Mouse (Mus musculus) erythroblast, adult 5-6 weeks (primary cell): ENCODE measurements around the gene Clcc1. TPM values are rescaled to one million over a fixed set of nuclear protein-coding genes. Genes with fewer than 3 reads are reported as not detected.
A peak's percentile ranks its signal among the peaks of the same experiment; 100 is the strongest.

Experiments used
- ATAC-seq: replicated peaks from 2 replicates; pipeline ENCODE4 v1.8.0; 2016; ENCODE audit warnings: moderate number of reproducible peaks, mild to moderate bottlenecking, moderate TSS enrichment, inconsistent platforms; ENCODE audit not compliant: poor library complexity, low FRiP score, severe bottlenecking
- total RNA-seq, 2 experiments: library from RNA; stranded (forward) in 1 of 2; stranded (reverse) in 1 of 2; fragments of 150-400 nt in 1 of 2; fragments of 200-764, 138-1000 nt in 1 of 2; gene quantifications; 2 replicates each; pipeline versions ENCODE4 v1.2.3 to v1.2.4; 2015 to 2017; ENCODE audit warnings: low replicate concordance in 2 of 2

Clcc1 gene
- total RNA-seq, 2 experiments from 2014 or later, result 13.4 to 23.7 TPM

DNA sequence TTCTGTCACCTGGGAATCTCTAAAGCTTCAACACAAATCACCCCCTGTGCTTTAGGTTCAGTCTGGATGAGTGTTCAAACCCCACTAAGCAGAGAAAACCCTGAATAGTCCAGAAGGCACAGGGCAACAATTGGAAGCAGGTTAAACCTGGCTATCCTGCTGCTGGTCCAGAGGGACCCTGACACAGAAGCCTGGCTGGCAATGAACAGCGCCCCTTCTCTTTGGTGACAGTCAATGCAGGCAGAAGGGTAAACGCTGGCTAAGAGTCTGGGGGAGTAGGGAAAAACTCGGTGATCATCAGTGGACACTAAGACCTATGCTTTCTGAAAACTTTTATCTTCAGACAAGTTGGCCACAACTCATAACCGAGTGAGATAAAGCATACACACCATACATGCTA, 46.1 kb downstream of the Clcc1 start:
- ATAC-seq, result no peak

DNA sequence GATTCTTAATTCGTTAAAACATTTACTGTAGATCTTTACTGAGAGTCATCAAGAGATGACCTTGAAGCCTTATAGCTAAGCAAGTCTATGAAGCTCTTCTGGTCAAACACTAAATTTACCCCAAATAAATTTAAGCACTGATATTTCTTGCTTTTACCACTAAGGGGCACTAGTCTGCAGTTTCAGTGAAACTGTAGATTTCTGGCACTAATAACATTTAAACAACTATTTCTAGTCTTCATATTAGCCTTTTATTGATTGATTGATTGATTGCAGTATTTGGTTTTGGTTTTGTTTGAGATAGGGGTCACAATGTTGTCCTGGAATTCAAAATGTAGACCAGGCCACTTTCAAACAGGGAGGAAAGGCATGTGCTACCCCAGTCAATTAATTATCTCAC, 47.5 kb downstream of the Clcc1 start:
- no peak for ATAC-seq

DNA sequence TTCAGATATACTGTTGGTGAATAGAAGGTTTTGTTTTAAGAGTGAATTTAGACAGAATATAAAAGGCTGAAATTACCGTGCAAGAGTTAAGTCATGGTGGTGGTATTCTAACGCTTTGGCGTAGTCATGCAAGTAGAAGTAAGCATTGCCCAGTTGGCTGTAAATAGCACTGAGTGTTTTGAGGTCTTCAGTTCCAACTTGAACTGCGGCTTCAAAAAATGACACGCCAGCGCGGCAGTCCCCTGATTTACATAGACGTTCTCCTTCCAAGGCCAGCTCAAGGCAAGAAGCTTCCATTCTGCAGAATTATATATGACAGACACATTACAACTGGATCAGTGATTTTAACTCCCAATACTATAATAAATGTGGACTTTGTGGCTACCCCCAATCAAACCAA, 49.1 kb downstream of the Clcc1 start:
- ATAC-seq, result no peak

DNA sequence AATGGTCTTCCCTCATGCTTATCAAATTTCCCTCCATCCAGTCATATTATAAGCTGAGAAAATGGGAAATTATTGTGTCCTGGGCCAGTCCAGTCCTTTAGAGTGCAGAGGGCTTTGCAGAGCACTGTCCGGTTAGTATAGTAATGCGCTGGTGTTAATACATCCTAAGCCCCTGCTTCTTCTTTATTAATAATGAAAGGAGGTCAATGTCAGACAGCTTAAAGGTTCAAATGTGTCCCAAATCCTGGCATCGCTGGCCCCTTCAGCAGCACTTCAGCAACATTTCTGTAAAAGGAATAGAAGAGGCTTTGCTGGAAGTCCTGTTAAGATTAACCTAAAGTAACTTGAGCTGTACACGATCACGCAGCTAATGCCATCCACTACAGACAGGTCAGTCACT, 57.6 kb downstream of the Clcc1 start:
- no peak for ATAC-seq

DNA sequence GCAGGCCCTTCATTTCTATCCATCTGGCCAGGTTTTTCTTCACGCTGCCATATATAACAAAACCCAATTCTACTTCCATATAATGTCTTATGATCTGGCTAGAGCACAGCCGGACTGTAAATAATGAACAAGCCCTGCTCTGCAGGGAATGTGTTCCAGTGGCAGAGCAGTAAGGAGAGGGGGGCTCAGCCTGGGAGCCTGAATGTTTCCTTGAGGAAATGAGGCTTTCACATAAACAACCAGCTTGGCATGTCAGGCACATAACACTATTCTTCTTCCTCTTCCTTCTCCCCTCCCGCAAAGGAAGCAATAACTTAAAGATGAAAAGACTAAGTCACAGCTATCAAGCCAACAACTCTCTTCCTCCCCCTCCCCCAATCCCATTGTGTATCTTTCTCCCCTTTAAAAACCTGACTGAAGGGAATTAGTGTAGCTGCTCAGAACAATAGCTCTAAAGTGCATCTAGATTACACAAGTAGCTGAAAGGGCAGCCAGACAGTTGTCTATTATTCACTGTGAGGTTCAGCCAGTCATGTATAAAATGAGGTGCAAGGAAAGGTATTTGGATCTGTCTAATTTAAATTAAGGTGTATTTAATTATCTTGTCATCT, 59.5 kb downstream of the Clcc1 start:
- ATAC-seq, result no peak

DNA sequence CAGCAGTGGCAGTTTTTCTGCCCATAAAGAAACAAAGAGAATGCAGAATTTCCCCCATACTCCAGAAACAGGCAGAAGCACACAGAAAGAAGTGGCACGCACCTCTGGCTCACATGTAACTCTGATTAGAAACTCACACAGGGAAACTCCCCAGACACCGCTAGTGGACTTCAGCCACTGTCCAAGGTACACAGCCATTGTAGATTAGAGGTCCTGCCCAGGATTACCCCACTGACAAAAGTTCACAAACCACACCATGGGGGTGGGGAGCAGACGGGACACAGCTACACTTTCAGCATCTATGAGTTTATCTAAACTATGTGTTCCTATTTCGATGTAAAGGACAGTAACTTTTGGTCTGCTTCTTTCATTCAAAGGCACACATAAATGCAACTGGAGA, 61.1 kb downstream of the Clcc1 start:
- no peak for ATAC-seq

DNA sequence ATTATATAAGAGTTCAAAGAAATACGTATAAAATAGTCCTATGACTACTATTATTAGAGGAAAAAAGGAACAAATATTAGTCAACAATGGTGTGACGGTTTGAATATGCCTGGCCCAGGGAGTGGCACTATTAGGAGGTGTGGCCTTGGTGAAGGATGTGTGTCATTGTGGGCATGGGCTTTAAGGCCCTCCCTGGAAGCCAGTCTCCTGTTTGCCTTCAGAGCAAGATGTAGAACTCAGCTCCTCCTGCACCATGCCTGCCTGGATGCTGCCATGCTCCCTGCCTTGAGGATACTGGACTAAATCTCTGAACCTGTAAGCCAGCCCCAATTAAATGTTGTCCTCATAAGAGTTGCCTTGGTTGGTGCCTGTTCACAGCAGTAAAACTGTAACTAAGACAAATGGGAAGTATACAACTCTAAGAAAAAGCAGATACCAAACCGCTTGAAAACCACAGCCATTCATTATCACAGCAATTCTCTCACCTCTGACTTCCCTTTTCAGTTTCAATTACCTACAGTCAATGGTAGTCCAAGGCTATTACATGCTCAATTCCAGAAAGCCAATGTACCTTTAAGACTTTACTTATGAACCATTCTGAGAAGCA, 64.3 kb downstream of the Clcc1 start:
- ATAC-seq, result no peak

DNA sequence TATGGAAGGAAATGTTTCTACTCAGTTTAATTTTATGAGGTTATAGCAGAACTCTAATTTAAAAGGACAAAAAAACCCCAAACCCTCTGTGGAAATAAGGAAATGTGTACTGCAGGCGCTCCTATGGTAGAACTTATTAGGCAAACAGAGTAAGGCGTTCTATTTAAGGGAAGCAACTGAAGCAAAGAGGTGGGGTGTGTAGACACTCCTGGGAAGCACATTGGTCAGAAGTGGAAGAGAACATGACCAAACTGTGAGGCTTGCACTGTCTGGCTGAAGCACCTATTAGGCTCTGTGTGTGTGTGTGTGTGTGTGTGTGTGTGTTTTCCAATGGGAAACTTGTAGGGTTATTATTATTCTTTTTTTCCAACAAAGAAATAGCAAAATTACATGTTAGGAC, 65.6 kb downstream of the Clcc1 start:
- no peak for ATAC-seq

DNA sequence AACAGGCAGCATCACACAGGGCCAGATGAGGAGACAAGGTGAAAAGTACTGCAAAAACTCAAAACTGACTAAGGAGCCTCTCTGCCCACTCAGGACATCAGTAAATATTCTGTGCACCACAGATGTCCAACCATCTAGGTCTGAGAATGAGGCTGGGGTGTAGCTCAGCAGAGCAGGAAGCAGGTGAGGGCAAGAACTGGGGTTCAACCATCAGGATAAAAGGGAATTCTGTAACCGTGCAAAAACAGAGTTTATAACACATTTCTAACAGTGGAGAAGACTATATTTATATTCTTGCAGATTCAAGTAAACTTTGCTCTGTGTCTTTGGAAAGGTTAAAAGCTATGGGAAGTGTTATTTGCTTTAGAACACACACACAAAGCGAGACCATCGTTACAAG, 66.0 kb downstream of the Clcc1 start:
- ATAC-seq, result no peak

DNA sequence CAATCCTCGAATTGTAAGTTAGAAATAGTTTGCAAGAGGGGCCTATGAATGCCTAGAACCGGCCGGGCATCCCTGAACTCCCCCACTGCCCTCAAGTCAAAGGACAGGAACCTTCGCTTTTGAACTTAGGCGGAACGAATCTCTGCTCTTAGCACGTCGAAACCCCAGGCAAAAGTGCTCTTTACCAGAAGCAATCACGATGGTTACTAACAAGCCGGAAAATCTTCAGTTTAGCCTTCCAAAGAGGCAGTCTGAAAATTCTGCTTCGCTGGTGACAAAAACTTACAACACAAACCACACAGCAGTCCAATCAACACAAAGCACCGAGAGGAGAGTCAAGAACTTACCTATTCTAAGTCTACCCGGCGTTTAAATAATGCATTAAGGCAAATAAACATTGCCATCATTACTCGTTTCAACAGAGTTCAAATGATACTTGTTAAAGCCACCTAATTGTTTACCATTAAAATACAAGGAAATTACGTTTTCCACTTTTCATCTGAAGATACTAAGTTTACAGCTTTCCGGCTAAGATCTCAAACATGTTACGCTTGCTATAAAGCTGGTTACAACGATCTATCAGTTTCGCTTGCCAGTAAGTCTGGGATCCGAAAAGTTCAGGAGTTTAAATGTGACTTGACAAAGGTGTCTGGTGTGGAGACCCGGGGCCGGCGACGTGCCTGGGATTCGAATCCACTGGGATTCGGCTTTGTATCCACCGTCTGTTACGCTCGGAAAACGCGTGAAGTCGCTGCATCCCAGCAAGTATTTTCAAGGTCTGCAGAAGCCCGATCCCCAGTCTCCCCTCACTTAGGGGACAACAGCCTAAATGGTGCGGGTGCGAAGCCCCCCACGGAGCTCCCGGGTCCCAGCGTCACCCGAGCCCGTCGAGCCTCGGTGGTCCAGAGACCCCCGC, 67.6 kb downstream of the Clcc1 start:
- ATAC-seq, result no peak

DNA sequence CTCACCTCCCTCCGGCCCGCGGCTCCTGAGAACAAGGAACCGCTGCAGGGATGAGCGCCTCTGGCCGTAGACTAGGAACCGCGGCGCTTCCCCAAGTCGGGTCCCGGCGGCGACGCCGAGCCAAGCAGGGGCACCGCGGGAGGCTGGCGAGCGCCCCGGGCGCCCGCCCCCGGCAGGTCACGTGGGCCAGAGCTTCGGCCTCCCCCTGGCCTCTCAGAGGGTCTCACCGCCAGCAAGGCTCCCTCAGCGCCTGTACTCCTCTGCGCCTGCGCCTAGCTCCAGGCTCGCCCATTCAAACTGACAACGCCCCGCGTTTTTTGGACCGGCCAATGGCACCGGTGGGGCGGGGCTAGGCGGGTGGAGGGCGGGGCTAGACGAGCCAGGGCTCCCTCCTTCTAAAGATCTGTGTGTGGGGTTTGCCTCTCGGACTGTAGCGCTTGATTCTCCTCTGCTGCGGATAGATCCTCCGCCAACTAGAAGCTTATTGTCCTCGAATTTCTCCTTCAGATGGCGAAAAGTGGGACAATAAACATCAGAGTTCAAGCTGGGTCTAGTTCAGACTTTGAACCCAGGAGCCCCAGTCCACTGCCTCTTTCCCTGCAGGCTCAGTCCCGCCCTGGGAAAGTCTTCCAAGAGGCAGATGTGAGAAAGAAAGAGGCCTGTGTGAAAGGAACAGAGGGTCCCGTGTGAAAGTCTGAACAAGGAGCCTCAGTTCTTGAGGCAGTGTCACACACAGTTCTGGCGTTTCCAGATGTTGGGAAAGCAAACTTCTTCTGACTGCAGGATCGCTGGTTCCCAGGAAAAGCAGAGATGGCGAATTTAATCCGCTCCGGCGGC, 68.5 kb downstream of the Clcc1 start, which contains the start of gene Gpsm2:
Gene Gpsm2, minus strand, starts transcription at position 274 of the 837 bp plus-strand sequence.
- ATAC-seq, result peak; percentile 96

DNA sequence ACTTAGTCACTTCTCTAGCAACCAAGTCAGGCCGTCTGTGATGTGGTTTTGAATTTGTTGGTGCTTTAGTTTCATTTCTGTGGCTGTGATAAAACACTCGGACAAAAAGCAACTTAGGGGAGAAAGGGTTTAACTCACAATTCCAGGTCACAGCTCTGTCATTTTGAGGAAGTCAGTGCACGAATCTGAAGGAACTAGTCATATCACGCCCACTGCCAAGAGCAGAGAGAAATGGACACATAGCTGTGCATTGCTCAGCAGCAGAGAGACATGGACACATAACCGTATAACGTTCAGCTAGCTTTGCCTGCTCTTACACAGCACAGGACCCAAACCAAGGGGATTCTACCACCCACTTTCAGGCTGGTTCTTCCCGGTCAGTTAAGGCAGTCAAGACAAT, 72.7 kb downstream of the Clcc1 start:
- ATAC-seq, result no peak

DNA sequence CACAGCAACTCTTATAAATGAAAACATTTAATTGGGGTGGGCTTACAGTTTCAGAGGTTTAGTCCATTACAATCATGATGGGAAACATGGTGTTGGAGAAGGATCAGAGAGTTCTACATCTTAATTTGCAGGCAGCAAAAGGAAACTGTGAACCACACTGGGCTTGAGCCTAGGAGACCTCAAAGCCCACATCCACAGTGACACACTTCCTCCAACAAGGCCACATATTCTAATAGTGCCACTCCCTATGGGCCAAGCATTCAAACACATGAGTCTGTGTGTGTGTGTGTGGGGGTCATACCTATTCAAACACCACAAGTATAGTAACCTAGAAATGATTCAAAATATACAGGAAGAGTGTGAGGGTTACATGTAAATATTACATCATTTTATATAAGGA, 73.6 kb downstream of the Clcc1 start:
- ATAC-seq, result no peak

DNA sequence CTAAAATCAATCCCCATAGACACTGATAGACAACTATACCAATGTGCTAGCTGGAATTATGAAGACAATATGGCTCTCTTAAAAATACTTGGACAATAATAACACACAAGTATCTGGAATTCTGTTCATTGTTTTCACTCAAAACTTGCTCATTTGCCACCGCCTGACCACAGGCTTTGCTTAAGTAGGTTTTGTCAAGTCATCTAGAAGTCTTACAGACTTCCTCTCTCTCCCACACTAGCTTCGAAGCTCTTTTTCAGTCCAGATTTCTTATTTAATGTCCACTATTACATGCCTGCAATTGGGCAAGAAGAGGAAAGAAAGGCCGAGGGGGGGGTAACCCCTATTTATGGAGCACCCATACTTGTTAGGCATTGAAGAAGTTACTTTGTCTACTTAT, 74.1 kb downstream of the Clcc1 start:
- ATAC-seq, result no peak

Other genes with a start within 250 kb of the Clcc1 start
- not detected in 2 replicates for gene Celsr2, start 238.4 kb upstream of the Clcc1 start, total RNA-seq (2015; ENCODE audit: low replicate concordance)
- gene Celsr2, start 238.4 kb upstream of the Clcc1 start, total RNA-seq (2017; ENCODE audit: low replicate concordance), result 0.14 TPM in 1 of 2 replicates, not detected in the other
- 15.5 and 20.4 TPM in 2 replicates for gene Sars, start 208.7 kb upstream of the Clcc1 start, total RNA-seq (2015; ENCODE audit: low replicate concordance)
- 91.9 and 143 TPM in 2 replicates for gene Sars, start 208.7 kb upstream of the Clcc1 start, total RNA-seq (2017; ENCODE audit: low replicate concordance)
- gene 1700013F07Rik, start 119.8 kb upstream of the Clcc1 start, total RNA-seq (2015; ENCODE audit: low replicate concordance), result not detected in 2 replicates
- gene 1700013F07Rik, start 119.8 kb upstream of the Clcc1 start, total RNA-seq (2017; ENCODE audit: low replicate concordance), result not detected in 2 replicates
- gene 5330417C22Rik, start 117.4 kb upstream of the Clcc1 start, total RNA-seq (2015; ENCODE audit: low replicate concordance), result not detected in 2 replicates
- not detected in 2 replicates for gene 5330417C22Rik, start 117.4 kb upstream of the Clcc1 start, total RNA-seq (2017; ENCODE audit: low replicate concordance)
- gene Tmem167b, start 91.4 kb upstream of the Clcc1 start, total RNA-seq (2015; ENCODE audit: low replicate concordance), result 3.8 and 4.8 TPM in 2 replicates
- 18.3 and 21.7 TPM in 2 replicates for gene Tmem167b, start 91.4 kb upstream of the Clcc1 start, total RNA-seq (2017; ENCODE audit: low replicate concordance)
- 2.9 and 3.5 TPM in 2 replicates for gene Taf13, start 82.2 kb upstream of the Clcc1 start, total RNA-seq (2015; ENCODE audit: low replicate concordance)
- 4.7 and 14.1 TPM in 2 replicates for gene Taf13, start 82.2 kb upstream of the Clcc1 start, total RNA-seq (2017; ENCODE audit: low replicate concordance)
- gene Wdr47, start 62.6 kb upstream of the Clcc1 start, total RNA-seq (2015; ENCODE audit: low replicate concordance), result 2.5 and 3.3 TPM in 2 replicates
- gene Wdr47, start 62.6 kb upstream of the Clcc1 start, total RNA-seq (2017; ENCODE audit: low replicate concordance), result 2.0 and 2.6 TPM in 2 replicates
- 8.2 and 25.0 TPM in 2 replicates for gene Gpsm2, start 68.4 kb downstream of the Clcc1 start, total RNA-seq (2015; ENCODE audit: low replicate concordance)
- gene Gpsm2, start 68.4 kb downstream of the Clcc1 start, total RNA-seq (2017; ENCODE audit: low replicate concordance), result 47.5 and 64.2 TPM in 2 replicates
- gene Aknad1, start 85.7 kb downstream of the Clcc1 start, total RNA-seq (2015; ENCODE audit: low replicate concordance), result 1.3 and 6.3 TPM in 2 replicates
- gene Aknad1, start 85.7 kb downstream of the Clcc1 start, total RNA-seq (2017; ENCODE audit: low replicate concordance), result 1.6 and 8.6 TPM in 2 replicates
- gene Stxbp3, start 186.6 kb downstream of the Clcc1 start, total RNA-seq (2015; ENCODE audit: low replicate concordance), result 15.8 and 25.7 TPM in 2 replicates
- gene Stxbp3, start 186.6 kb downstream of the Clcc1 start, total RNA-seq (2017; ENCODE audit: low replicate concordance), result 16.0 and 21.0 TPM in 2 replicates
- not detected in 2 replicates for gene Fndc7, start 236.1 kb downstream of the Clcc1 start, total RNA-seq (2015; ENCODE audit: low replicate concordance)
- 0.14 and 1.4 TPM in 2 replicates for gene Fndc7, start 236.1 kb downstream of the Clcc1 start, total RNA-seq (2017; ENCODE audit: low replicate concordance)